8 mouse cellular contexts compared by ENCODE assay signal in the genomic region with DNA sequence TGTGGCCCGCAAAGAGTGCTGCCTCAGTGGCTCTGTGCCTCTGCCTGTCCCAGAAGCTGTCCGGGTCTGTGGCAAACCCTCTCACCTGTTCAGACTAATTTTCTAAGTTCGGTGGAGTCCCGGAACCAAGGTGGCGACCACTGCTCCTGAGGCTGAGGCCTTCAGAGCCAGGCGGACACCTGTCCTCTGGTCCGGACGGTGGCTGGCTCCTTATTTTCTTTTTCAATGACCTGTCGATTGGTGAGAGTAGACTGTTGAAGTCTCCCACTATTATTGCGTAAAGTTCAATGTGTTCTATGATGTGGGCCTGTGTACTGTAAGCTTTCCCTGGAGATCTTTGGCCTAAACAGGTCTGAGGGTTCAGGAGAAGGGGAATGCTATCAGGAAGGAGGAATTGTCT.
A peak's percentile ranks its signal among the peaks of the same experiment; 100 is the strongest.
DNase-seq lines count a peak whose midpoint lies in the region.
"Not testable (repeated sequence)": the region's sequence is repeated elsewhere in the genome, so short reads cannot be mapped to it uniquely, and the experiment has no call there.

No protein-coding gene starts in this region.

- peak; percentile 0 for DNase-seq in adrenal gland, adult 2 months
- peak; percentile 0 for DNase-seq in cerebellum, adult 8-10 months
- peak; percentile 3 for DNase-seq in gastrocnemius, postnatal 25 days
- peak; percentile 13 for DNase-seq in heart, postnatal 4 days
- DNase-seq in left cerebral cortex, postnatal 10 days (ENCODE audit: extremely low spot score in 1 of 2, low spot score in 2 of 2), result peak; percentile 0 to 3
- peak; percentile 1 for DNase-seq in ovary, adult 18-20 months (ENCODE audit: low spot score)
- DNase-seq in right cerebral cortex, postnatal 14 days, result peak; percentile 3
- peak; percentile 4 for DNase-seq in urinary bladder, postnatal 25 days (ENCODE audit: low spot score)

- intact Hi-C loops in left cerebral cortex, postnatal 10 days (cut with DNase I), result not testable (repeated sequence)

Comparison
In these comparisons a context has a peak if more than half of its experiments do, and no peak if none do; other contexts are left out.
1. Peak in every context shown above with its lines: DNase-seq.